Mouse (Mus musculus): ENCODE measurements around the gene Hoxd3.

Gene Hoxd3

GRCm38 (mm10) chr2:74711721-74712621 lies at the start of gene Hoxd3, which contains the start of gene Hoxd4:
Hoxd3 (plus strand) TSS chr2:74711927.
Hoxd4 (plus strand) TSS chr2:74711929.
- DNase-seq (ENCODE audit: low spot score in 2 of 2): no peak

GRCm38 (mm10) chr2:74663291-74663925 lies 48.3 kb upstream of the Hoxd3 start:
- no peak for DNase-seq (ENCODE audit: low spot score in 2 of 2)

GRCm38 (mm10) chr2:74666411-74666810 lies 45.3 kb upstream of the Hoxd3 start:
- no peak for DNase-seq (ENCODE audit: low spot score in 2 of 2)

GRCm38 (mm10) chr2:74667191-74667841 lies 44.4 kb upstream of the Hoxd3 start:
- DNase-seq (ENCODE audit: low spot score in 2 of 2): peak in 1 of 2 experiments; percentile 57

- DNase-seq (ENCODE audit: low spot score in 2 of 2): no peak
Measured at GRCm38 (mm10) chr2:74667842-74668357, 43.8 kb upstream of the Hoxd3 start, which contains the start of gene Hoxd13. Hoxd13 (plus strand) TSS chr2:74668310.

- peak in 1 of 2 experiments; percentile 61 for DNase-seq (ENCODE audit: low spot score in 2 of 2)
Measured at GRCm38 (mm10) chr2:74668370-74669229, 43.1 kb upstream of the Hoxd3 start.

- DNase-seq (ENCODE audit: low spot score in 2 of 2): no peak
Measured at GRCm38 (mm10) chr2:74669230-74669578, 42.5 kb upstream of the Hoxd3 start.

GRCm38 (mm10) chr2:74669650-74670235 lies 42.0 kb upstream of the Hoxd3 start:
- DNase-seq (ENCODE audit: low spot score in 2 of 2): no peak

- DNase-seq (ENCODE audit: low spot score in 2 of 2): no peak
Measured at GRCm38 (mm10) chr2:74670632-74671188, 41.0 kb upstream of the Hoxd3 start.

GRCm38 (mm10) chr2:74671847-74672246 lies 39.9 kb upstream of the Hoxd3 start:
- no peak for DNase-seq (ENCODE audit: low spot score in 2 of 2)

GRCm38 (mm10) chr2:74672481-74673362 lies 39.0 kb upstream of the Hoxd3 start:
- DNase-seq (ENCODE audit: low spot score in 2 of 2): peak in 1 of 2 experiments; percentile 69

- DNase-seq (ENCODE audit: low spot score in 2 of 2): no peak
Measured at GRCm38 (mm10) chr2:74673835-74674425, 37.8 kb upstream of the Hoxd3 start.

GRCm38 (mm10) chr2:74674881-74675665 lies 36.7 kb upstream of the Hoxd3 start, which contains the start of gene Hoxd12:
Hoxd12 (plus strand) TSS chr2:74675013.
- no peak for DNase-seq (ENCODE audit: low spot score in 2 of 2)

GRCm38 (mm10) chr2:74675666-74676282 lies 36.0 kb upstream of the Hoxd3 start:
- DNase-seq (ENCODE audit: low spot score in 2 of 2): no peak

GRCm38 (mm10) chr2:74676376-74677052 lies 35.2 kb upstream of the Hoxd3 start:
- DNase-seq (ENCODE audit: low spot score in 2 of 2): no peak

GRCm38 (mm10) chr2:74677106-74677505 lies 34.6 kb upstream of the Hoxd3 start:
- no peak for DNase-seq (ENCODE audit: low spot score in 2 of 2)
